Mouse (Mus musculus): ENCODE measurements around the gene Map3k5.

GRCm38 (mm10) chr10:19948381-19948780 lies 14.1 kb downstream of the Map3k5 start:
- TF ChIP-seq POLR2A (IDR thresholded peaks at IDR 0.05; ENCODE audit: borderline replicate concordance, insufficient read depth, low read length) (no peak), CTCF (IDR thresholded peaks at IDR 0.05; ENCODE audit: borderline replicate concordance, insufficient read depth, low read depth, low read length) (no peak)

All from cerebellum, adult 2 months (tissue).